Mouse (Mus musculus) stomach, embryonic 15.5 days (tissue): Measurements from ENCODE around the gene Ddx23. TPM values are rescaled to one million over a fixed set of nuclear protein-coding genes. Genes with fewer than 3 reads are reported as not detected.
A peak's percentile ranks its signal among the peaks of the same experiment; 100 is the strongest.

Experiments
- ATAC-seq: fragments of 200-750 bp; cut with Nextera tagmentation; 2 replicates; pipeline ENCODE4 v1.8.0; 2017; ENCODE audit warnings: low read depth, moderate number of reproducible peaks, moderate TSS enrichment; ENCODE audit not compliant: insufficient read depth, low FRiP score
- H3K27ac ChIP-seq: fragments of 300-500 bp; sonication (generic); 2 replicates; pipeline ENCODE4 v1.5.1; 2015; ENCODE audit warnings: mild to moderate bottlenecking, inconsistent platforms
- H3K27me3 ChIP-seq: fragments of 300-500 bp; sonication (generic); replicated peaks from 2 replicates; pipeline ENCODE4 v1.6.1; 2015; ENCODE audit warnings: inconsistent platforms
- H3K36me3 ChIP-seq: fragments of 300-500 bp; sonication (generic); 2 replicates; pipeline ENCODE4 v1.6.1; 2015; ENCODE audit warnings: inconsistent platforms
- H3K4me1 ChIP-seq: fragments of 300-500 bp; sonication (generic); 2 replicates; pipeline ENCODE4 v1.6.1; 2015; ENCODE audit warnings: inconsistent platforms
- H3K4me2 ChIP-seq: fragments of 300-500 bp; sonication (generic); 2 replicates; pipeline ENCODE4 v1.6.1; 2015; ENCODE audit warnings: mild to moderate bottlenecking, inconsistent platforms
- H3K4me3 ChIP-seq: fragments of 300-500 bp; sonication (generic); replicated peaks from 2 replicates; pipeline ENCODE4 v1.5.1; 2015; ENCODE audit warnings: inconsistent platforms
- H3K9ac ChIP-seq: fragments of 300-500 bp; sonication (generic); 2 replicates; pipeline ENCODE4 v1.6.1; 2015; ENCODE audit warnings: inconsistent platforms
- H3K9me3 ChIP-seq: fragments of 300-500 bp; sonication (generic); 2 replicates; pipeline ENCODE4 v1.6.1; 2016; ENCODE audit warnings: inconsistent platforms
- WGBS: fragments of 180-500 bp; shearing (Covaris S2); methylation state at CpG from one replicate; pipeline ENCODE4 v1.1.7; 2015; 5-methylcytosine and 5-hydroxymethylcytosine counted together
- polyA plus RNA-seq: library from polyadenylated mRNA; unstranded; fragments of >200 nt; fragmentation: Nextera tagmentation; extraction: Ambion mirVana; gene quantifications from 2 replicates; pipeline ENCODE4 v1.2.1, GENCODE M21; 2015

The Ddx23 gene
- polyA plus RNA-seq, 1 experiment from 2014 or later: 26.8 TPM

DNA sequence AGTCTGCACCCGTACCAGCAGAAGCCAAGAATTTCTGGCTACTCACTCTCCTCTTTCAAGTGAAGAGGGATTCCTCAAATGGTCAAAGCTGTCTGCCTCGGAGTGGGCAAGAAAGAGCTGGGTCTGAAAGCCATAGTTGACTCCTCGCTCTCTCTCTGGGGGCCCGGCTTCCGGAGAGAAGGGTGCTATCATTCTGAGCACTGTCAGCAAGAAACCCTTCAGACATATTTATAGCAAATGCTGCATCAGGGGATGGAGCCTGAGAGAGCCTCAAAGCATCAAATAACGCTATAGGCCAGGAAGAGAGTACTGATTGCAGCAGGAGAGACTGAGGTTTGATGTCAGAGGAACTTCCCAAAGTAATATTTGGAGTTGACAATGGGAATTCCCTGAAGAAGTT is 33.2 kb downstream of the Ddx23 start:
- no peak for ATAC-seq
- Histone ChIP-seq H3K27ac (0 out of 2 replicates have a peak overlapping the region, but pooled peaks have one; percentile 42), H3K4me2 (no peak overlapping the region), H3K4me3 (no peak overlapping the region), H3K27me3 (peaks cover 22% of the 10 kb centered on the region), H3K4me1 (peaks cover 55% of the 10 kb centered on the region), H3K9ac (no peak overlapping the region), H3K36me3 (no peaks in the 10 kb centered on the region), H3K9me3 (no peaks in the 10 kb centered on the region)
- 47% methylated on average over 6 of the region's 6 CpGs for WGBS

DNA sequence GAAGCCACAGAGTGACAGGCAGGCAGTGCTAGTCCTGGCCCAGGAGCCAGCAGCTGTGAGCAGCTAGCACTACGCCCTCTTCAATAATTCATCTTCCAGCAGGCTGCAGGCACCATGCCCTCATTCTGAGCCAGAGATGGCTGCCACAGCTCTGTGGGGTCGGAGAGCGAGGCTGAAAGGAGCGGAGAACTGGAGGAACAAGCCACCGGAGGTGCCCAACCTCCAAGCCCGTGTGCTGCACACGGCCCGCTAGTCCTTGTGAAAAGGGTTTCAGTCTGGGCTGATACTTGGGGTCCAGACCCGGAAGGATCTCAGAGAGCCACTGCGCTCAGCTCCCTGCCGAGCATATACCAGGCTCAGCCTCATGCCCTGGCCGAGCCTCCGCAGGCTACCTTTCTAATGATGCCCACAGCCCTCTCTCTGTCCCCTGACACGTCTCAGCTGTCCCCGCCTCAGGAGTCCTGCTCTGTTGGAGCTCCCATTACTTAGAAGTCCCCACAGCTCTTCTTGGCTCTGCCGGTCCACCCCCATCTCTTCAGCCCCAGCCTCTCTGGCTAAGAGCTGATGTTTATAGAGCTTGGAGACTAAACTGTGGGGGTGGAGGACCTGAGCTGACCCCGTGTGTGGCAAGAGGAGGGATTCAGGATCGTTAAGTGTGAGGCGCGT is 34.0 kb downstream of the Ddx23 start:
- Histone ChIP-seq H3K4me3 (peak overlapping the region; percentile 8), H3K9ac (no peak overlapping the region), H3K4me2 (peak overlapping the region; percentile 49), H3K27me3 (peaks cover 18% of the 10 kb centered on the region), H3K9me3 (no peaks in the 10 kb centered on the region), H3K27ac (peak overlapping the region; percentile 42; the same call in 1 of the 2 replicates), H3K4me1 (peaks cover 50% of the 10 kb centered on the region), H3K36me3 (no peaks in the 10 kb centered on the region)
- 9% methylated on average over 20 of the region's 20 CpGs for WGBS
- no peak for ATAC-seq

DNA sequence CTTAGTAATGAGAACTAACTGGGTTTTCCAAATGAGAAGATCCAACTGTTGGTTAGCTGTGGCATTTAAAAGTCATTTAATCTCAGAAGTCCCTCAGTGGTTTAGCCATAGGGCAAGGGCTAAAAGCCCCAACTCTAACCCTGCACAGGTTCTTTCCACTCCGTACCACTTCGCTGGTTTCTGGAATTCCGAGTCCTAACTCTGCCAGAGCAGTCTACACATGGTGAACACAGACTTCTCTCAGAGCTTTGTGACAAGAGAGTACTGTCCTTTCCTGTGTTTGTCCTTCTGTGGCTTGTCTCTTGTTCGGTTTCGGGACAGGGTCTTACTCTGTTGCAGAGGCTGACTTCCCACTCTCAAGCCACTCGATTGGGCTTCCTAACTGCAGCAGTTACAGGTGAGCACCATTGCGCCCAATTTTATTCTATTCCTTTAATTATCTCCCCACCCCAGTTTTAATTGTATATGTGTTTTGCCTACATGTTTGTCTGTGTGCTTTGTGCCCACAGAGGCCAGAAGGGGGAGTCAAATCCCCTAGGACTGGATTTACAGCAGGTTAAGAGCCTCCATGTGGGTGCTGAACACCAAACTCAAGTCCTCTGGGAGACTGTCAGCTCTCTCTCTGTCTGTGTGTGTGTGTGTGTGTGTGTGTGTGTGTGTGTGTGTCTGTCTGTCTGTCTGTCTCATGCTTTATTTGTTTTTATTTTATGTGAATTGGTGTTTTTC is 36.0 kb downstream of the Ddx23 start:
- Histone ChIP-seq H3K27me3 (0 out of 2 replicates have a peak, but pooled peaks cover 11% of the 10 kb centered on the region), H3K4me2 (no peak overlapping the region), H3K4me3 (no peak overlapping the region), H3K9me3 (no peaks in the 10 kb centered on the region), H3K36me3 (no peaks in the 10 kb centered on the region), H3K4me1 (peaks cover 30% of the 10 kb centered on the region), H3K9ac (no peak overlapping the region), H3K27ac (no peak overlapping the region)
- WGBS: 78% methylated on average over 7 of the region's 7 CpGs
- no peak for ATAC-seq

DNA sequence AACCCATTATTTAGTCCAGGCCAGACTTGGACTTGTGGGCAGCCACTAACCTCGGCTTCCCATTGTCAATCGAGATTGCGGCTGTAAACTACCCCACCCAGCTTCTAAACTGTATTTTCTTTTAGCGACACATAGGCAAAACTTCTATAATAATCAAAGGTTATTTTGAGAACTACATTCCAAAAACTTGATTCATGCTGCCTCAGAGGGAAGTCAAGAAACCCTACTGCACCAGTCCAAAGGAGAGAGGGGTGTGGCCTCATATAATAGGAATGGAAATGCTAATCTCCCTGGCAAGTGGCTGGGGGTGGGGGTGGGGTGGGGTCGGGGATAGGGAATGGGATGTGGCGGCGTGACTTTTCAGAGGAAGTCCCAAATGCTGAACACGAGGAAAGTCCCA is 36.6 kb downstream of the Ddx23 start:
- no peak overlapping the region for H3K9ac ChIP-seq
- peaks cover 24% of the 10 kb centered on the region for H3K4me1 ChIP-seq
- H3K4me2 ChIP-seq: no peak overlapping the region
- H3K4me3 ChIP-seq: no peak overlapping the region
- H3K9me3 ChIP-seq: no peaks in the 10 kb centered on the region
- ATAC-seq: no peak
- WGBS: 22% methylated on average over 8 of the region's 8 CpGs
- 0 out of 2 replicates have a peak, but pooled peaks cover 7% of the 10 kb centered on the region for H3K27me3 ChIP-seq
- H3K36me3 ChIP-seq: no peaks in the 10 kb centered on the region
- H3K27ac ChIP-seq: no peak overlapping the region

DNA sequence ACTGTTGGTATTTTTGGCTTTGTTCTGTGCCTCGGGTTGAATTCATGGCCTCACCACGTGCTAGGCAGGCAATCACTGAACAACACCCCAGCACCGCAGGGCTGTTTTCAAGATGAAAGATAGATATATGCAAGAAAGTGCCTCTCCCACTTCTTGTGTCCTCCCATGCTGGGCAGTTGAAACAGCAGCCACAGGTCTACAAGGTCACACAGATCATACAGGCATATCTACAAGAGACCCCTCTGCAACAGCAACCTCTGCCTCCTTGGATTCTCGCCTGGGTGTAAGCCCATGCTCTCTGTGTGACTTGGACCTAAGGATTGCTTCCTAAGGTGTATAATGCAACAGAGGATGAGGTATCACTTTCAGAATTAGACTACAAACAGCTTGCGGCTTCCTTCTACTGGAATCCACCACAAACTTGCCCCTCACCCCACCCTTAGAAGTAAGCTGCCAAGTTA is 39.3 kb downstream of the Ddx23 start:
- H3K4me1 ChIP-seq: peaks cover 7% of the 10 kb centered on the region
- H3K4me3 ChIP-seq: no peak overlapping the region
- ATAC-seq: no peak
- H3K9me3 ChIP-seq: no peaks in the 10 kb centered on the region
- H3K9ac ChIP-seq: no peak overlapping the region
- no peaks in the 10 kb centered on the region for H3K27me3 ChIP-seq
- WGBS: 50% methylated on average over 5 of the region's 5 CpGs
- H3K27ac ChIP-seq: no peak overlapping the region
- H3K36me3 ChIP-seq: no peaks in the 10 kb centered on the region
- no peak overlapping the region for H3K4me2 ChIP-seq

DNA sequence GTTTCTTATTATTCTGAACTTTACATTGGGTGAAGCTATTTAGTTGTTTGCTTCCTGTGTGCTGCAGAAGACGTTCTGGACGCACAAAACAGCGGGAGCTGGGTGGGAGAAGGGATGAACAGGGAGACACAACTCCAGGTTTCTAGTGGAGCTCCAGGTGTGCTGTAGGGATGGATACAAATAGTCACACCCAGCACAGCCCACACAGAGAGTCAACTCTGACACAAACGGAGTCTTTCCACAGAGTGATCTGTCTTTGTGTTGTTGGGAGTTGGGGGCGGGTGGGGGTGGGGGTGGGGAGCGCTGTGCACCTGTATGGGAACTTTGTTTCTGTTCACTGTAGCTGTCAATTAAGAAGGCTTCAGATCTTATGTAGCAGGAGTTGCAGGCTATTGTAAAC is 40.0 kb downstream of the Ddx23 start:
- H3K36me3 ChIP-seq: no peaks in the 10 kb centered on the region
- H3K9me3 ChIP-seq: no peaks in the 10 kb centered on the region
- 24% methylated on average over 6 of the region's 6 CpGs for WGBS
- no peaks in the 10 kb centered on the region for H3K27me3 ChIP-seq
- no peak overlapping the region for H3K27ac ChIP-seq
- H3K9ac ChIP-seq: no peak overlapping the region
- H3K4me3 ChIP-seq: no peak overlapping the region
- no peak for ATAC-seq
- H3K4me2 ChIP-seq: no peak overlapping the region
- H3K4me1 ChIP-seq: 0 out of 2 replicates have a peak, but pooled peaks cover 4% of the 10 kb centered on the region

DNA sequence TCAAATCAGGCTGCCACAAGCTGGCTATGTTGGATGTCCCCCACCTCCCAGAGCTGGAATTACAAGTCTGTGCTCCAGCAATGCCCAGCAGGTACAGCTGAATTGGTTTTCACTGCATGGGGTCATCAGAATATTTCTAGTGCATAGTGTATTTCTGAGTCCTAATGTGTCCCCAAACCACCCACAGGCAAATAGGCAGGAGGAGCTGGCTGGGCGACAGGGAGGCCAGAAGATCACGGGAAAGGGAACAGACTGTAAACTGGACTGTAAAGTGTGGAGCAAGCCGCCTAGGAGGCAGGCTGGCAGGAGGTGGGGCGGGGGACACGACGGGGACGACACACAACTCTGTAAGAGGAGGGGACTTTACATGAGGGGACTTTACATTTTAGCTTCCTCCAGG is 40.5 kb downstream of the Ddx23 start:
- Histone ChIP-seq H3K4me1 (0 out of 2 replicates have a peak, but pooled peaks cover 4% of the 10 kb centered on the region), H3K27ac (no peak overlapping the region), H3K36me3 (no peaks in the 10 kb centered on the region), H3K4me3 (no peak overlapping the region), H3K9me3 (no peaks in the 10 kb centered on the region), H3K27me3 (no peaks in the 10 kb centered on the region), H3K9ac (no peak overlapping the region), H3K4me2 (no peak overlapping the region)
- no peak for ATAC-seq
- 20% methylated on average over 7 of the region's 7 CpGs for WGBS

DNA sequence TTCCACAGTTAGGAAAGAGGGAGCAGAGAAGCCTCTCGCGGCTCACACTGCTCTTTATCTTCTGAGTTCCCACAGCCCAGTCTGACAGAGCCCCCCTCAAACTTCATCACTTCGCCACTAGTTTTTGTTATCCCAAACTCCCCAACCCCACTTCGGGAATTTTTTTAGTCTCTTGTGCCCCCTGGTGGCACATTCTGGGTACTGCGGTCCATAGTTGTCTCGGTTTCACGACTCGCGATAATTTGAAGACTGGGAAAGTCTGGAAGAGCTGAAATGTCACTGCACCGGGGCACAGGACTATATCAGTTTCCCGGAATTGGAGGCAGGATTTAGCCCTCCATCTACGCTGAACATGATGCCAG is 45.5 kb downstream of the Ddx23 start:
- no peaks in the 10 kb centered on the region for H3K36me3 ChIP-seq
- H3K4me3 ChIP-seq: no peak overlapping the region
- H3K9ac ChIP-seq: no peak overlapping the region
- H3K27me3 ChIP-seq: no peaks in the 10 kb centered on the region
- no peaks in the 10 kb centered on the region for H3K9me3 ChIP-seq
- no peak overlapping the region for H3K27ac ChIP-seq
- no peak for ATAC-seq
- peak overlapping the region; percentile 37 for H3K4me2 ChIP-seq
- 1% methylated on average over 12 of the region's 12 CpGs for WGBS
- peaks cover 12% of the 10 kb centered on the region; the same call in 1 of the 2 replicates for H3K4me1 ChIP-seq

DNA sequence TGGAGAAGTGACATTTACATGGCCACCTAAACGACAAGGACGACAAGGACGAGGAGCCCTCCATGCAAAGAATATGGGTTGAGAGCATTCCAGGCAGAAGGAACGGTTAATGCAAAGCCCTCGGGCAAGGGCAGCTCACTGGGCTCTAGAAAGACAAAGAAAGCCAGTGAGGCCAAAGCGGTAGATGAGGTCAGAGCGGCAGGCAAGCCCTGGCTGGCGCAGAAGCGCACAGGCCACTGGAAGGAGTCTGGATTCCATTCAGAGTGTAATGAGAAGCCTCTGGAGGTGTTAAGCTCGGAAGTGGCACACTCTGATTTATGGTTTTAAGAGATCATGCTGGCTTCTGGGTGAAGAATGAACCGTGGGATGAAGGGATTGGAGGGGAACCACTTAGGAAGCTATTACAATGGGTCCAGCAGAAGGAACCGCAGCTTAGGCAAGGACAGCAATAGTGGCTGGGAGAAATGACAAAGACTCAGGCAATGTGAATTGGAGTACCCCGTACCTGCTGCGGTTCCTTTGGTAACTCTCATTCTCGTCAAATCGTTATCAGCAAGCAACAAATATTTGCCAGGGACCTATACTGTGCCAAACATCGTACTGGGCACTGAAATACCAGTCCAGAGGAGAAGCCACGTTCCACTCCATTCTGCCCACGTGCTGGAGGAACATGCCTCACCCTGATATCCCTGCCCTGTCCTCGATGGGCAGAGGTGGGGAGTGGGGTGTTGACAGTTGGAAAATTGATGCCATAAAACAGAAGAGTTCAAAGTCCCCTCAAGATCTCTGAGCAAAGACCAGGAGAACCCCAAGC is 46.1 kb downstream of the Ddx23 start:
- Histone ChIP-seq H3K4me3 (no peak overlapping the region), H3K9ac (no peak overlapping the region), H3K27me3 (no peaks in the 10 kb centered on the region), H3K36me3 (no peaks in the 10 kb centered on the region), H3K9me3 (no peaks in the 10 kb centered on the region), H3K4me1 (peaks cover 12% of the 10 kb centered on the region; the same call in 1 of the 2 replicates), H3K4me2 (peak overlapping the region; percentile 37), H3K27ac (no peak overlapping the region; the same call in 1 of the 2 replicates)
- 37% methylated on average over 20 of the region's 20 CpGs for WGBS
- ATAC-seq: no peak

DNA sequence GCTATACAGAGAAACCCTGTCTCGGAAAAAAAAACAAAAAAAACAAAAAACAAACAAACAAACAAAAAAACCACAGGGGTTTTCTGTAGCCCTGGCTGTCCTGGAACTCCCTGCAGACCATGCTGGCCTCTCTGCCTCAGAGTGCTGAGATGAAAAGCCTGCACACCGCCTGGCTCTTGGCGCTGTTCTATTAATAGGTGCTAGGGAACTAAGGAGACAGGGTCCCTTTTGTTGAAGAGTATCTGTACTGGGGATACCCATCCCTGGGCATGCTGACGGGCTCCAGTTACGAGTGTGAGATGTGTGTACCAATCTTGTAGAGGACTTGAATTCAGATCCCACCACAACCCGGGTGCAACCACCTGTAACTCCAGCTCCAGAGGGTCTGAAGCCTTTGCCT is 46.9 kb downstream of the Ddx23 start:
- H3K4me2 ChIP-seq: no peak overlapping the region
- no peak overlapping the region for H3K4me3 ChIP-seq
- no peak overlapping the region for H3K27ac ChIP-seq
- no peaks in the 10 kb centered on the region for H3K27me3 ChIP-seq
- WGBS: 73% methylated on average over 6 of the region's 6 CpGs
- H3K4me1 ChIP-seq: peaks cover 12% of the 10 kb centered on the region; the same call in 1 of the 2 replicates
- no peak for ATAC-seq
- H3K9ac ChIP-seq: no peak overlapping the region
- H3K36me3 ChIP-seq: no peaks in the 10 kb centered on the region
- no peaks in the 10 kb centered on the region for H3K9me3 ChIP-seq

DNA sequence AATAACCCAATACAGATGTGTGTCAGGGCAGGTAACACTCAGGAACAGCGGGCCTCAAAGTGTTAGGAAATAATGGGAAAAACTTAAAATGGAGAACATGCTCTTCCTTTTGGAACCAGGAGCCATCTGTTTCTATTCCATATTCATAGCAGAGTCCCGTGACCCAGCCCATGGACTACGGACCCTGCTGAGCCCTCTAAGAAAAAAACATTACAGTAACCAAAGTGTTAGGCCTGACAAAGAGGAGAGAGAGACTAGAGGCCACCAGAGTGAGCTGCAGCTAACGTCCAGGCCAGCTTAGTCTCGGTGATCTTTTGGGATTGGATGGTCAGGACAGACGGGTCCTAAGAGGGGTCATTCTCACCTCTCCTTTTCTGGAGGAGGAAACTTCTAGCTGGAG is 47.7 kb downstream of the Ddx23 start:
- Histone ChIP-seq H3K4me1 (peaks cover 18% of the 10 kb centered on the region), H3K27ac (no peak overlapping the region), H3K36me3 (no peaks in the 10 kb centered on the region), H3K4me3 (no peak overlapping the region), H3K9ac (no peak overlapping the region), H3K27me3 (no peaks in the 10 kb centered on the region), H3K9me3 (no peaks in the 10 kb centered on the region), H3K4me2 (no peak overlapping the region)
- no peak for ATAC-seq
- 55% methylated on average over 6 of the region's 6 CpGs for WGBS

DNA sequence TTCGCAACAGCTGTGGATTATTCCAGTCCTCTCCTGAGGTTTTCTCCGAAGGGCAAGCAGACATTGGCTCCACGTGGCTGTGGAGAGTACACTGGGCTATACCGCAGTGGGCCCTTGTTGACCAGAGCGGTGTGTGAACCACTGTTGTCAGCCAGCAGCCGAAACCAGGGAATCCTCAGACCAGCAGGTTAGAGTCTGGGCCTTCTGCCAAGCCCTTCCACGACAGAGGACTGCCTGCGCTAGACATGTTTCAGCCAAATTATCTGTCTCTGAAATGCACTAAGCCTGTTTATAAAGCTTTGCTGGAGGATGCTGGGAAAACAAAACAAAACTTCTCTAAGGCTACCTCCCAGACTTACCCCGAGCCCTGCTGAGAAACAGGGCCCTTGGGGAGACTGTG is 48.1 kb downstream of the Ddx23 start:
- Histone ChIP-seq H3K9me3 (no peaks in the 10 kb centered on the region), H3K4me2 (no peak overlapping the region), H3K4me1 (peaks cover 19% of the 10 kb centered on the region), H3K9ac (no peak overlapping the region), H3K36me3 (no peaks in the 10 kb centered on the region), H3K4me3 (no peak overlapping the region), H3K27ac (no peak overlapping the region), H3K27me3 (no peaks in the 10 kb centered on the region)
- no peak for ATAC-seq
- 41% methylated on average over 9 of the region's 9 CpGs for WGBS
